Mouse (Mus musculus) hindbrain, postnatal 0 days (tissue): Measurements from ENCODE around the gene Micall2. TPM values are rescaled to one million over a fixed set of nuclear protein-coding genes. Genes with fewer than 3 reads are reported as not detected.
"Not testable (repeated sequence)": the region's sequence is repeated elsewhere in the genome, so short reads cannot be mapped to it uniquely, and the experiment has no call there.

Experiments
- ATAC-seq: fragments of 200-750 bp; cut with Nextera tagmentation; 2 replicates; pipeline ENCODE4 v1.8.0; 2017; ENCODE audit warnings: mild to moderate bottlenecking, moderate TSS enrichment, moderate library complexity
- DNase-seq: peaks from one replicate; pipeline ENCODE4 v3.0.0-alpha.2; 2015; ENCODE audit warnings: low spot score
- H3K27ac ChIP-seq: fragments of 300-500 bp; sonication (generic); 2 replicates; pipeline ENCODE4 v1.5.1; 2014; ENCODE audit warnings: mild to moderate bottlenecking
- H3K27me3 ChIP-seq: fragments of 300-500 bp; sonication (generic); 2 replicates; pipeline ENCODE4 v1.6.1; 2014; ENCODE audit warnings: low read length, mixed read lengths; ENCODE audit not compliant: insufficient read depth
- H3K36me3 ChIP-seq: fragments of 300-500 bp; sonication (generic); 2 replicates; pipeline ENCODE4 v1.6.1; 2014; ENCODE audit warnings: low read length, mixed read lengths; ENCODE audit not compliant: insufficient read depth
- H3K4me1 ChIP-seq: fragments of 300-500 bp; sonication (generic); 2 replicates; pipeline ENCODE4 v1.6.1; 2014; ENCODE audit warnings: antibody characterized with exemption, low read length, mixed read lengths; ENCODE audit not compliant: insufficient read depth
- H3K4me2 ChIP-seq: fragments of 300-500 bp; sonication (generic); 2 replicates; pipeline ENCODE4 v1.6.1; 2014; ENCODE audit warnings: low read depth, mild to moderate bottlenecking, low read length, moderate library complexity, mixed read lengths
- H3K4me3 ChIP-seq: fragments of 300-500 bp; sonication (generic); 2 replicates; pipeline ENCODE4 v1.5.1; 2014; ENCODE audit warnings: low read length
- H3K9ac ChIP-seq: fragments of 300-500 bp; sonication (generic); replicated peaks from 2 replicates; pipeline ENCODE4 v1.6.1; 2014; ENCODE audit warnings: mild to moderate bottlenecking, low read length, moderate library complexity, mixed read lengths
- H3K9me3 ChIP-seq: fragments of 300-500 bp; sonication (generic); 2 replicates; pipeline ENCODE4 v1.6.1; 2016; ENCODE audit warnings: low read length, mixed read lengths
- CTCF ChIP-seq: IDR thresholded peaks from 2 replicates; pipeline ENCODE4 v1.5.1; 2016; ENCODE audit warnings: antibody characterized with exemption, control low read depth, low read depth
- WGBS: fragments of 180-500 bp; shearing (Covaris S2); extraction: QIAGEN DNeasy Blood & Tissue Kit; methylation state at CpG from one replicate; pipeline ENCODE4 v1.1.7; 2014; 5-methylcytosine and 5-hydroxymethylcytosine counted together
- polyA plus RNA-seq: library from polyadenylated mRNA; unstranded; fragments of >200 nt; fragmentation: Nextera tagmentation; extraction: Ambion mirVana; gene quantifications from 2 replicates; pipeline ENCODE4 v1.2.1, GENCODE M21; 2015
- total RNA-seq: library from RNA; depleted of rRNA; stranded (reverse); fragments of >200 nt; gene quantifications from 2 replicates; pipeline ENCODE4 v1.2.3, GENCODE M21; 2014

The Micall2 gene
- total and polyA plus RNA-seq, 2 experiments from 2014 or later = 10.7 to 11.0 TPM

GRCm38 (mm10) chr5:139718949-139719348 lies 17.2 kb downstream of the Micall2 start:
- no peaks in the 10 kb centered on the region for H3K27me3 ChIP-seq
- 45% methylated on average over 7 of the region's 7 CpGs for WGBS
- H3K4me3 ChIP-seq = no peak overlapping the region
- H3K27ac ChIP-seq = peak overlapping the region; percentile 11; the same call in 1 of the 2 replicates
- H3K9me3 ChIP-seq = no peaks in the 10 kb centered on the region
- ATAC-seq = peak; percentile 27; the same call in 1 of the 2 replicates
- H3K4me2 ChIP-seq = no peak overlapping the region
- no peak for DNase-seq
- no peaks in the 10 kb centered on the region; the same call in 1 of the 2 replicates for H3K4me1 ChIP-seq
- H3K9ac ChIP-seq = no peak overlapping the region
- TF ChIP-seq CTCF = no peak
- no peaks in the 10 kb centered on the region for H3K36me3 ChIP-seq

- no peaks in the 10 kb centered on the region; the same call in 1 of the 2 replicates for H3K4me1 ChIP-seq
- H3K4me3 ChIP-seq = no peak overlapping the region
- DNase-seq (peak; percentile 20), ATAC-seq (peak; percentile 50)
- no peak for TF ChIP-seq CTCF
- no peaks in the 10 kb centered on the region for H3K36me3 ChIP-seq
- WGBS = 39% methylated on average over 6 of the region's 6 CpGs
- no peaks in the 10 kb centered on the region for H3K27me3 ChIP-seq
- H3K27ac ChIP-seq = no peak overlapping the region
- H3K9me3 ChIP-seq = no peaks in the 10 kb centered on the region
- H3K9ac ChIP-seq = no peak overlapping the region
- H3K4me2 ChIP-seq = no peak overlapping the region
These were observed 17.6 kb downstream of the Micall2 start for GRCm38 (mm10) chr5:139718540-139718939.

DNA sequence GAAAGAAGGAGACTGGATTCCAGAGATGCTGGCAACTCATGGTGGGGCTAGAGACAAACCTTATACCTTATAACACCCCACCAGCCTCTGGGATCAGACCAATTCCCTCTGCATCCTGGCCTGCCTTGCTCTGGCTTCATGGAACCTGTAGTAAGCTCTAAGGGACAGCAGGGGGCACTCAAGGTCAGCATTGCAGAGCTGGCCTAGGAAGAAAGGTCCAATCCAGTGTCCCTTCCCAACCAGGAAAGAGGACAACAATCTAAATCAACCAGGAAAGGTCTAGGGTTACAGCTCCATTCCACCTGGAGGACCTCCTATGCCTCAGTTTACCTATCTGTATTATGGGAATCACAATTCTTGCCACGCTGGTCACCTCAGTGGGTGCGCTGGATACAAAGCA lies 18.4 kb downstream of the Micall2 start:
- 96% methylated on average over 2 of the region's 2 CpGs for WGBS
- Histone ChIP-seq H3K4me2 (no peak overlapping the region), H3K9ac (no peak overlapping the region), H3K27me3 (no peaks in the 10 kb centered on the region), H3K9me3 (no peaks in the 10 kb centered on the region), H3K36me3 (no peaks in the 10 kb centered on the region), H3K4me3 (no peak overlapping the region), H3K4me1 (no peaks in the 10 kb centered on the region; the same call in 1 of the 2 replicates), H3K27ac (no peak overlapping the region)
- DNase-seq = peak; percentile 59
- TF ChIP-seq CTCF = peak; percentile 88
- peak; percentile 50; the same call in 1 of the 2 replicates for ATAC-seq

GRCm38 (mm10) chr5:139706496-139706895 lies 29.6 kb downstream of the Micall2 start:
- no peaks in the 10 kb centered on the region for H3K27me3 ChIP-seq
- no peak overlapping the region for H3K4me3 ChIP-seq
- H3K9ac ChIP-seq = no peak overlapping the region
- peaks cover 8% of the 10 kb centered on the region; the same call in 1 of the 2 replicates for H3K36me3 ChIP-seq
- 57% methylated on average over 10 of the region's 10 CpGs for WGBS
- H3K9me3 ChIP-seq = no peaks in the 10 kb centered on the region
- no peak for DNase-seq
- no peak overlapping the region for H3K4me2 ChIP-seq
- H3K4me1 ChIP-seq = no peaks in the 10 kb centered on the region
- no peak for TF ChIP-seq CTCF
- no peak for ATAC-seq
- no peak overlapping the region for H3K27ac ChIP-seq

- peak; percentile 66; the same call in 1 of the 2 replicates for ATAC-seq
- Histone ChIP-seq H3K27me3 (no peaks in the 10 kb centered on the region), H3K4me2 (no peak overlapping the region), H3K4me3 (no peak overlapping the region), H3K9me3 (no peaks in the 10 kb centered on the region), H3K9ac (no peak overlapping the region), H3K27ac (no peak overlapping the region), H3K4me1 (no peaks in the 10 kb centered on the region), H3K36me3 (no peaks in the 10 kb centered on the region)
- peak; percentile 68 for TF ChIP-seq CTCF
- peak; percentile 53 for DNase-seq
- 44% methylated on average over 2 of the region's 2 CpGs for WGBS
These were observed 33.2 kb downstream of the Micall2 start for GRCm38 (mm10) chr5:139702905-139703304.

DNA sequence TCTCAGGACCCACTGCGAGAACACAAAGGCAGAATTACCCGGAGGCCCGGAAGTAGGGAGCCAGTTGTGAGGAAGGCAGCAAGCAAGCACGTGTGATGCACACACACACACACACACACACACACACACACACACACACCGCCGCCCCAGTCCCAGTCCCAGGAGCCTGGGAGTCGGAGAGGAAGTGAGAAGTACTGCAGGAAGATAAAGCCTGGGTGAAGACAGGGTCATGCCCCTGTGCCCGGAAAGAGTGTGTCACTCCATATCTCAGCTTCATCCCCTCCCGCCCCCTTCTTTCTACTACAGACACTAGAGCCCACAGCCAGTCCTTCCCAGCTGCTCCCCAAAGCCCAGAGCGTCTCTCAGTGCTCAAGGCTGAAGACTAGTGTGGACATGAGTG lies 33.9 kb downstream of the Micall2 start:
- no peak overlapping the region for H3K27ac ChIP-seq
- no peaks in the 10 kb centered on the region for H3K4me1 ChIP-seq
- WGBS = 79% methylated on average over 10 of the region's 10 CpGs
- no peak overlapping the region for H3K4me3 ChIP-seq
- DNase-seq = no peak
- H3K36me3 ChIP-seq = no peaks in the 10 kb centered on the region
- H3K27me3 ChIP-seq = no peaks in the 10 kb centered on the region
- ATAC-seq = no peak
- H3K4me2 ChIP-seq = no peak overlapping the region
- H3K9me3 ChIP-seq = no peaks in the 10 kb centered on the region
- no peak for TF ChIP-seq CTCF
- H3K9ac ChIP-seq = no peak overlapping the region

DNA sequence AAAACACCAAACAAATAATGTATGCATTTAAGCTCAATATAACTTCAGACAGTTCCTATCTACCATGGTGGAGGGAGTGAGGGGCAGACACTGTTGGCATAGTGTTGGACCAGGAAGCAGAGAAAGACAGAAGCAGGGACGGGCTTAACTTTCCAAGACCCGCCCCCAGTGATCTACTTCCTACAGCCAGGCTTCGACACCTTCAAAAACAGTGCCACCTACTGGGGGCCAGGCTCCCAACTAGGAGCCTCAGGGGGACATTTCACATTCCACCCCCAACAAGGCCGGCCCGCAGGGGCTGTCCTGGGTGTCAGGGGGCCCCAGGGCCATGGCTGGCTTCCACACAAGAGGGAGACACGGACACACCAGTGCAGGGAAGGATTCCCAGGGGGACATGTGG lies 39.2 kb downstream of the Micall2 start:
- 92% methylated on average over 6 of the region's 6 CpGs for WGBS
- Histone ChIP-seq H3K4me1 (no peaks in the 10 kb centered on the region), H3K27ac (no peak overlapping the region), H3K27me3 (no peaks in the 10 kb centered on the region), H3K9me3 (no peaks in the 10 kb centered on the region), H3K9ac (no peak overlapping the region), H3K4me2 (no peak overlapping the region), H3K36me3 (no peaks in the 10 kb centered on the region), H3K4me3 (no peak overlapping the region)
- DNase-seq = no peak
- no peak for ATAC-seq
- peak; percentile 2; the same call in 1 of the 2 replicates for TF ChIP-seq CTCF

GRCm38 (mm10) chr5:139695876-139696275 lies 40.3 kb downstream of the Micall2 start:
- not testable (repeated sequence) for H3K36me3 ChIP-seq, DNase-seq, H3K4me1 ChIP-seq, H3K4me3 ChIP-seq, H3K27me3 ChIP-seq, ATAC-seq, H3K27ac ChIP-seq, H3K9ac ChIP-seq, H3K4me2 ChIP-seq, H3K9me3 ChIP-seq
- 55% methylated on average over 3 of the region's 3 CpGs for WGBS
